24 mouse cellular contexts compared by ENCODE assay signal in the genomic region with DNA sequence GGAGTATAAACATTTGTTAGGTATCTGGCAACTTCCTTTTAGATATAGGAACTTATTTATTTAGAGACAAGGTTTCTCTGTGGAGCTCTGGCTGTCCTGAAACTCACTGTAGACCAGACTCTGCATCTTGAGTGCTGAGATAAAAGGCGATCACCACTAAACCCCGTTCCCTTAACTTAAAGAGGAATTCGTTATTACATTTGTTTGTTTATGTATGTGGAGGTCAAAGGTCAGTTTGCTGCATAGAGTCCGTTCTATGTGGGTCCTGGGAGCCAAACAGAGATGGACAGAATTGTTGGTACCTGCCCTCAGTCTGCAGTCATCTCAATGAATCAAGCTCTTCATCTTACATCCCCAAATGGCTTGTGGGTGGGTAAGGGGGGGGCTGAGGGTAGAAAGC. TPM values are rescaled to one million over a fixed set of nuclear protein-coding genes. Genes with fewer than 3 reads are reported as not detected.
DNase-seq lines count a peak whose midpoint lies in the region; ATAC-seq and TF ChIP-seq lines count a peak whose summit lies in the region.
"Had no signal": no experiment of that assay in that cellular context is flagged by ENCODE, and none has a peak within 500 bp of the region (broad histone marks: within the 10 kb centered on the region; RNA-seq: fewer than 3 reads in every experiment).

No protein-coding gene starts in this region.

- TF ChIP-seq CTCF in hindbrain, postnatal 0 days (IDR thresholded peaks at IDR 0.05; ENCODE audit: low read depth) = no peak
- no peak for TF ChIP-seq CTCF in midbrain, postnatal 0 days (IDR thresholded peaks at IDR 0.05)

- H3K4me1 ChIP-seq in forebrain, embryonic 13.5 days = 0 out of 2 replicates have a peak, but pooled peaks cover 7% of the 10 kb centered on the region
- H3K4me1 ChIP-seq in forebrain, embryonic 10.5 days = peaks cover 11% of the 10 kb centered on the region
- no peaks in the 10 kb centered on the region for H3K4me1 ChIP-seq in hindbrain, postnatal 0 days (ENCODE audit: insufficient read depth, low read length)
- no peaks in the 10 kb centered on the region for H3K4me1 ChIP-seq in hindbrain, embryonic 11.5 days (replicated peaks; ENCODE audit: control insufficient read depth, insufficient read depth, low read length)
- H3K4me1 ChIP-seq in midbrain, embryonic 11.5 days (ENCODE audit: control insufficient read depth, insufficient read depth, low read length) = no peaks in the 10 kb centered on the region
- no peaks in the 10 kb centered on the region for H3K4me1 ChIP-seq in midbrain, postnatal 0 days (ENCODE audit: insufficient read depth, low read length)
- H3K4me1 ChIP-seq: embryonic facial prominence, embryonic 13.5 days; heart, embryonic 12.5 days had no signal

- no peak for ATAC-seq in forebrain, embryonic 13.5 days
- ATAC-seq in hindbrain, postnatal 0 days = no peak
- ATAC-seq in hindbrain, embryonic 11.5 days (ENCODE audit: low FRiP score) = no peak
- ATAC-seq in midbrain, embryonic 11.5 days (ENCODE audit: low FRiP score) = no peak
- ATAC-seq in midbrain, postnatal 0 days (ENCODE audit: low FRiP score) = no peak
- ATAC-seq: inflammation-experienced regulatory T-cells, adult 6 months; intestine, embryonic 16.5 days had no signal

- H3K4me3 ChIP-seq in forebrain, embryonic 13.5 days = no peak overlapping the region
- no peak overlapping the region for H3K4me3 ChIP-seq in forebrain, embryonic 10.5 days
- no peak overlapping the region for H3K4me3 ChIP-seq in hindbrain, postnatal 0 days (ENCODE audit: low read length)
- no peak overlapping the region for H3K4me3 ChIP-seq in hindbrain, embryonic 11.5 days (ENCODE audit: low read depth, low read length)
- H3K4me3 ChIP-seq in midbrain, embryonic 11.5 days (ENCODE audit: low read depth, low read length) = no peak overlapping the region
- no peak overlapping the region for H3K4me3 ChIP-seq in midbrain, postnatal 0 days (ENCODE audit: low read depth, low read length)
- no peak overlapping the region for H3K4me3 ChIP-seq in myocyte
- H3K4me3 ChIP-seq: embryonic facial prominence, embryonic 10.5 days; embryonic facial prominence, embryonic 13.5 days; erythroblast, embryonic 14.5 days; heart, embryonic 12.5 days; heart, embryonic 15.5 days; hindbrain, embryonic 10.5 days; hindbrain, embryonic 15.5 days had no signal

- WGBS in forebrain, embryonic 13.5 days = 73% methylated on average over 4 of the region's 4 CpGs
- WGBS in forebrain, embryonic 10.5 days = 73% methylated on average over 4 of the region's 4 CpGs
- 64% methylated on average over 4 of the region's 4 CpGs for WGBS in hindbrain, postnatal 0 days
- 70% methylated on average over 4 of the region's 4 CpGs for WGBS in hindbrain, embryonic 11.5 days
- 75% methylated on average over 4 of the region's 4 CpGs for WGBS in midbrain, embryonic 11.5 days
- 71% methylated on average over 4 of the region's 4 CpGs for WGBS in midbrain, postnatal 0 days

- peaks cover 54% of the 10 kb centered on the region for H3K36me3 ChIP-seq in forebrain, embryonic 13.5 days (ENCODE audit: poor library complexity, severe bottlenecking)
- peaks cover 56% of the 10 kb centered on the region for H3K36me3 ChIP-seq in forebrain, embryonic 10.5 days (replicated peaks)
- H3K36me3 ChIP-seq in hindbrain, postnatal 0 days (ENCODE audit: insufficient read depth, low read length) = peaks cover 43% of the 10 kb centered on the region
- H3K36me3 ChIP-seq in hindbrain, embryonic 11.5 days (ENCODE audit: control insufficient read depth, insufficient read depth, low read length) = peaks cover 15% of the 10 kb centered on the region; the same call in 1 of the 2 replicates
- H3K36me3 ChIP-seq in midbrain, embryonic 11.5 days (ENCODE audit: control insufficient read depth, insufficient read depth, low read length) = peaks cover 19% of the 10 kb centered on the region
- H3K36me3 ChIP-seq in midbrain, postnatal 0 days (ENCODE audit: insufficient read depth, low read length) = peaks cover 50% of the 10 kb centered on the region
- peaks cover 8% of the 10 kb centered on the region for H3K36me3 ChIP-seq in myocyte (ENCODE audit: control insufficient read depth, insufficient read depth)

- H3K9me3 ChIP-seq in forebrain, embryonic 13.5 days (replicated peaks) = no peaks in the 10 kb centered on the region
- no peaks in the 10 kb centered on the region for H3K9me3 ChIP-seq in forebrain, embryonic 10.5 days
- no peaks in the 10 kb centered on the region for H3K9me3 ChIP-seq in hindbrain, postnatal 0 days (ENCODE audit: low read length)
- H3K9me3 ChIP-seq in hindbrain, embryonic 11.5 days (ENCODE audit: control insufficient read depth, low read length) = no peaks in the 10 kb centered on the region
- no peaks in the 10 kb centered on the region for H3K9me3 ChIP-seq in midbrain, embryonic 11.5 days (ENCODE audit: control insufficient read depth, low read length)
- no peaks in the 10 kb centered on the region for H3K9me3 ChIP-seq in midbrain, postnatal 0 days (ENCODE audit: low read length)
- H3K9me3 ChIP-seq: embryonic facial prominence, embryonic 10.5 days; embryonic facial prominence, embryonic 13.5 days; heart, embryonic 12.5 days; heart, embryonic 15.5 days; hindbrain, embryonic 10.5 days; hindbrain, embryonic 15.5 days had no signal

- no peak overlapping the region for H3K9ac ChIP-seq in forebrain, embryonic 13.5 days
- H3K9ac ChIP-seq in hindbrain, postnatal 0 days (replicated peaks; ENCODE audit: low read length) = no peak overlapping the region
- H3K9ac ChIP-seq in hindbrain, embryonic 11.5 days (ENCODE audit: low read depth, low read length) = no peak overlapping the region
- H3K9ac ChIP-seq in midbrain, embryonic 11.5 days (ENCODE audit: low read length) = no peak overlapping the region
- no peak overlapping the region for H3K9ac ChIP-seq in midbrain, postnatal 0 days (replicated peaks; ENCODE audit: low read length, poor library complexity, severe bottlenecking)
- H3K9ac ChIP-seq: embryonic facial prominence, embryonic 13.5 days; heart, embryonic 12.5 days; heart, embryonic 15.5 days; hindbrain, embryonic 15.5 days had no signal

- no peak overlapping the region for H3ac ChIP-seq in myocyte (ENCODE audit: control insufficient read depth, insufficient read length)

- no peaks in the 10 kb centered on the region for H3K79me2 ChIP-seq in myocyte (ENCODE audit: control insufficient read depth, insufficient read depth)

- peak overlapping the region; percentile 27; the same call in 1 of the 2 replicates for H3K27ac ChIP-seq in forebrain, embryonic 13.5 days
- no peak overlapping the region for H3K27ac ChIP-seq in forebrain, embryonic 10.5 days
- H3K27ac ChIP-seq in hindbrain, postnatal 0 days = peak overlapping the region; percentile 36
- H3K27ac ChIP-seq in hindbrain, embryonic 11.5 days (ENCODE audit: low read depth, low read length) = no peak overlapping the region
- H3K27ac ChIP-seq in midbrain, embryonic 11.5 days (ENCODE audit: low read depth, low read length) = no peak overlapping the region
- no peak overlapping the region for H3K27ac ChIP-seq in midbrain, postnatal 0 days (ENCODE audit: low read depth, low read length)
- H3K27ac ChIP-seq: embryonic facial prominence, embryonic 10.5 days; embryonic facial prominence, embryonic 13.5 days; heart, embryonic 15.5 days; hindbrain, embryonic 10.5 days; hindbrain, embryonic 15.5 days had no signal

- H3K27me3 ChIP-seq in forebrain, embryonic 13.5 days = no peaks in the 10 kb centered on the region
- H3K27me3 ChIP-seq in forebrain, embryonic 10.5 days (ENCODE audit: poor library complexity, severe bottlenecking) = no peaks in the 10 kb centered on the region
- H3K27me3 ChIP-seq in hindbrain, postnatal 0 days (ENCODE audit: insufficient read depth, low read length) = no peaks in the 10 kb centered on the region
- no peaks in the 10 kb centered on the region for H3K27me3 ChIP-seq in hindbrain, embryonic 11.5 days (ENCODE audit: control insufficient read depth, insufficient read depth, low read length)
- no peaks in the 10 kb centered on the region for H3K27me3 ChIP-seq in midbrain, embryonic 11.5 days (ENCODE audit: control insufficient read depth, insufficient read depth, low read length)
- no peaks in the 10 kb centered on the region for H3K27me3 ChIP-seq in midbrain, postnatal 0 days (ENCODE audit: insufficient read depth, low read length)
- H3K27me3 ChIP-seq in myocyte (ENCODE audit: control insufficient read depth, insufficient read depth, insufficient read length) = no peaks in the 10 kb centered on the region
- H3K27me3 ChIP-seq: embryonic facial prominence, embryonic 13.5 days; heart, embryonic 12.5 days; heart, embryonic 15.5 days; hindbrain, embryonic 15.5 days had no signal

- no peak for DNase-seq in forebrain, embryonic 10.5 days (ENCODE audit: extremely low spot score, low spot score)
- DNase-seq in hindbrain, postnatal 0 days (ENCODE audit: low spot score) = no peak
- DNase-seq in hindbrain, embryonic 11.5 days (ENCODE audit: low spot score) = no peak
- DNase-seq in midbrain, embryonic 11.5 days (ENCODE audit: low spot score, missing footprints) = peak; percentile 83
- no peak for DNase-seq in midbrain, postnatal 0 days (ENCODE audit: low spot score)
- DNase-seq in adipocyte (ENCODE audit: low spot score) = no peak
- DNase-seq: adrenal gland, adult 8-10 months; adrenal gland, postnatal 25 days; cerebellum, adult 18-20 months; embryo, embryonic 11 days; gastrocnemius, postnatal 25 days; heart, postnatal 36 days; kidney, adult 18-20 months had no signal

- H3K4me2 ChIP-seq in forebrain, embryonic 13.5 days = no peak overlapping the region
- H3K4me2 ChIP-seq in hindbrain, postnatal 0 days (ENCODE audit: low read depth, low read length) = no peak overlapping the region
- H3K4me2 ChIP-seq in hindbrain, embryonic 11.5 days (replicated peaks; ENCODE audit: low read depth, low read length) = no peak overlapping the region
- no peak overlapping the region for H3K4me2 ChIP-seq in midbrain, embryonic 11.5 days
- no peak overlapping the region for H3K4me2 ChIP-seq in midbrain, postnatal 0 days (ENCODE audit: low read depth, low read length, poor library complexity, severe bottlenecking)
- H3K4me2 ChIP-seq in myocyte (ENCODE audit: low read depth) = no peak overlapping the region
- H3K4me2 ChIP-seq: embryonic facial prominence, embryonic 13.5 days; heart, embryonic 12.5 days; heart, embryonic 15.5 days; hindbrain, embryonic 15.5 days had no signal

- TF ChIP-seq POLR2A in myocyte (IDR thresholded peaks at IDR 0.05; ENCODE audit: insufficient read length, low read depth) = no peak

RNA-seq across cellular contexts. Expression of a gene that starts 19.7 kb away (rescaled TPM):
- polyA plus RNA-seq in forebrain, embryonic 13.5 days (2015; fragmentation: Nextera tagmentation; extraction: Ambion mirVana) = 285 and 307 TPM in 2 replicates
- polyA plus RNA-seq in forebrain, embryonic 10.5 days (2016; fragmentation: Nextera tagmentation; extraction: Ambion mirVana) = 172 and 185 TPM in 2 replicates
- 321 and 337 TPM in 2 replicates for total RNA-seq in hindbrain, postnatal 0 days (2014; rRNA removed)
- polyA plus RNA-seq in hindbrain, postnatal 0 days (2015; fragmentation: Nextera tagmentation; extraction: Ambion mirVana) = 278 and 295 TPM in 2 replicates
- 223 and 250 TPM in 2 replicates for polyA plus RNA-seq in hindbrain, embryonic 11.5 days (2014; fragmentation: Nextera tagmentation; extraction: Ambion mirVana)
- 228 and 233 TPM in 2 replicates for polyA plus RNA-seq in midbrain, embryonic 11.5 days (2014; fragmentation: Nextera tagmentation; extraction: Ambion mirVana)
- total RNA-seq in midbrain, postnatal 0 days (2014; rRNA removed) = 356 and 359 TPM in 2 replicates
- polyA plus RNA-seq in midbrain, postnatal 0 days (2015; fragmentation: Nextera tagmentation; extraction: Ambion mirVana) = 327 and 343 TPM in 2 replicates
- 117 TPM for polyA plus RNA-seq in myocyte (2012; fragmentation: generic; extraction: Trizol)

RNA-seq across cellular contexts. Expression of a gene that starts 20.8 kb away (rescaled TPM):
- 28.0 and 30.3 TPM in 2 replicates for polyA plus RNA-seq in forebrain, embryonic 13.5 days (2015; fragmentation: Nextera tagmentation; extraction: Ambion mirVana)
- polyA plus RNA-seq in forebrain, embryonic 10.5 days (2016; fragmentation: Nextera tagmentation; extraction: Ambion mirVana) = 47.5 and 50.8 TPM in 2 replicates
- total RNA-seq in hindbrain, postnatal 0 days (2014; rRNA removed) = 21.4 and 21.9 TPM in 2 replicates
- polyA plus RNA-seq in hindbrain, postnatal 0 days (2015; fragmentation: Nextera tagmentation; extraction: Ambion mirVana) = 17.2 and 19.1 TPM in 2 replicates
- 31.9 and 33.2 TPM in 2 replicates for polyA plus RNA-seq in hindbrain, embryonic 11.5 days (2014; fragmentation: Nextera tagmentation; extraction: Ambion mirVana)
- polyA plus RNA-seq in midbrain, embryonic 11.5 days (2014; fragmentation: Nextera tagmentation; extraction: Ambion mirVana) = 33.7 and 38.7 TPM in 2 replicates
- total RNA-seq in midbrain, postnatal 0 days (2014; rRNA removed) = 11.5 and 14.4 TPM in 2 replicates
- 13.2 and 14.5 TPM in 2 replicates for polyA plus RNA-seq in midbrain, postnatal 0 days (2015; fragmentation: Nextera tagmentation; extraction: Ambion mirVana)
- polyA plus RNA-seq in myocyte (2012; fragmentation: generic; extraction: Trizol) = 16.6 TPM

RNA-seq across cellular contexts. Expression of a gene that starts 25.8 kb away (rescaled TPM):
- polyA plus RNA-seq in forebrain, embryonic 13.5 days (2015; fragmentation: Nextera tagmentation; extraction: Ambion mirVana) = 1.7 and 2.2 TPM in 2 replicates
- polyA plus RNA-seq in forebrain, embryonic 10.5 days (2016; fragmentation: Nextera tagmentation; extraction: Ambion mirVana) = 1.0 and 1.1 TPM in 2 replicates
- 0.89 and 3.3 TPM in 2 replicates for total RNA-seq in hindbrain, postnatal 0 days (2014; rRNA removed)
- polyA plus RNA-seq in hindbrain, postnatal 0 days (2015; fragmentation: Nextera tagmentation; extraction: Ambion mirVana) = 1.7 and 2.5 TPM in 2 replicates
- polyA plus RNA-seq in hindbrain, embryonic 11.5 days (2014; fragmentation: Nextera tagmentation; extraction: Ambion mirVana) = 1.7 TPM in 2 replicates
- 1.2 and 1.6 TPM in 2 replicates for polyA plus RNA-seq in midbrain, embryonic 11.5 days (2014; fragmentation: Nextera tagmentation; extraction: Ambion mirVana)
- total RNA-seq in midbrain, postnatal 0 days (2014; rRNA removed) = 2.0 and 3.8 TPM in 2 replicates
- 2.0 and 2.2 TPM in 2 replicates for polyA plus RNA-seq in midbrain, postnatal 0 days (2015; fragmentation: Nextera tagmentation; extraction: Ambion mirVana)
- polyA plus RNA-seq in myocyte (2012; fragmentation: generic; extraction: Trizol) = 1.2 TPM
- polyA plus RNA-seq: erythroblast, embryonic 14.5 days had no signal

RNA-seq across cellular contexts. Expression of a gene that starts 35.0 kb away (rescaled TPM):
- 7.6 and 7.8 TPM in 2 replicates for polyA plus RNA-seq in forebrain, embryonic 13.5 days (2015; fragmentation: Nextera tagmentation; extraction: Ambion mirVana)
- polyA plus RNA-seq in forebrain, embryonic 10.5 days (2016; fragmentation: Nextera tagmentation; extraction: Ambion mirVana) = 12.5 and 13.3 TPM in 2 replicates
- total RNA-seq in hindbrain, postnatal 0 days (2014; rRNA removed) = 7.5 and 12.3 TPM in 2 replicates
- 9.9 and 10.5 TPM in 2 replicates for polyA plus RNA-seq in hindbrain, postnatal 0 days (2015; fragmentation: Nextera tagmentation; extraction: Ambion mirVana)
- polyA plus RNA-seq in hindbrain, embryonic 11.5 days (2014; fragmentation: Nextera tagmentation; extraction: Ambion mirVana) = 4.4 and 6.9 TPM in 2 replicates
- polyA plus RNA-seq in midbrain, embryonic 11.5 days (2014; fragmentation: Nextera tagmentation; extraction: Ambion mirVana) = 4.3 and 5.5 TPM in 2 replicates
- 7.2 and 19.2 TPM in 2 replicates for total RNA-seq in midbrain, postnatal 0 days (2014; rRNA removed)
- 10.6 and 11.4 TPM in 2 replicates for polyA plus RNA-seq in midbrain, postnatal 0 days (2015; fragmentation: Nextera tagmentation; extraction: Ambion mirVana)
- polyA plus RNA-seq in myocyte (2012; fragmentation: generic; extraction: Trizol) = 1.9 TPM

RNA-seq across cellular contexts. Expression of a gene that starts 37.4 kb away (rescaled TPM):
- polyA plus RNA-seq in forebrain, embryonic 13.5 days (2015; fragmentation: Nextera tagmentation; extraction: Ambion mirVana) = 304 and 309 TPM in 2 replicates
- polyA plus RNA-seq in forebrain, embryonic 10.5 days (2016; fragmentation: Nextera tagmentation; extraction: Ambion mirVana) = 206 and 224 TPM in 2 replicates
- 125 and 134 TPM in 2 replicates for total RNA-seq in hindbrain, postnatal 0 days (2014; rRNA removed)
- 312 and 326 TPM in 2 replicates for polyA plus RNA-seq in hindbrain, postnatal 0 days (2015; fragmentation: Nextera tagmentation; extraction: Ambion mirVana)
- 252 and 260 TPM in 2 replicates for polyA plus RNA-seq in hindbrain, embryonic 11.5 days (2014; fragmentation: Nextera tagmentation; extraction: Ambion mirVana)
- 215 and 221 TPM in 2 replicates for polyA plus RNA-seq in midbrain, embryonic 11.5 days (2014; fragmentation: Nextera tagmentation; extraction: Ambion mirVana)
- 157 and 177 TPM in 2 replicates for total RNA-seq in midbrain, postnatal 0 days (2014; rRNA removed)
- 314 and 337 TPM in 2 replicates for polyA plus RNA-seq in midbrain, postnatal 0 days (2015; fragmentation: Nextera tagmentation; extraction: Ambion mirVana)
- polyA plus RNA-seq in myocyte (2012; fragmentation: generic; extraction: Trizol) = 165 TPM

Comparison
In these comparisons a context has a peak if more than half of its experiments do, and no peak if none do; other contexts are left out.
1. H3K27ac ChIP-seq: peak in forebrain, embryonic 13.5 days (single experiment) and hindbrain, postnatal 0 days (single experiment); none in forebrain, embryonic 10.5 days (single experiment), hindbrain, embryonic 11.5 days (single experiment), midbrain, embryonic 11.5 days (single experiment) and midbrain, postnatal 0 days (single experiment).